In genomic region chr10:128338415-128338814, GRCm38 (mm10) we compare ENCODE assay signal across 9 mouse cellular contexts. TPM values are rescaled to one million over a fixed set of nuclear protein-coding genes. Genes with fewer than 3 reads are reported as not detected.
DNase-seq lines count a peak whose midpoint lies in the region; ATAC-seq and TF ChIP-seq lines count a peak whose summit lies in the region.
"Had no signal": no experiment of that assay in that cellular context is flagged by ENCODE, and none has a peak within 500 bp of the region (broad histone marks: within the 10 kb centered on the region; RNA-seq: fewer than 3 reads in every experiment).

No protein-coding gene starts in this region.

- ATAC-seq in forebrain, embryonic 12.5 days (ENCODE audit: low FRiP score): no peak
- ATAC-seq in liver, embryonic 15.5 days (ENCODE audit: insufficient read depth): 0 out of 2 replicates have a peak, but pooled peaks have one; percentile 4

- dilution Hi-C loops in CH12.LX (cut with MboI; ENCODE audit: extremely low pct_ligation_motif_present, extremely low pct_unique_long_range_greater_than_20kb, low sequenced_read_pairs): no loop called here

- H3K9ac ChIP-seq in CH12.LX (ENCODE audit: insufficient read depth, low read depth): peak overlapping the region; percentile 87
- H3K9ac ChIP-seq in forebrain, embryonic 12.5 days: peak overlapping the region; percentile 99
- peak overlapping the region; percentile 87 for H3K9ac ChIP-seq in liver, embryonic 15.5 days

- H3K9me3 ChIP-seq in heart, embryonic 10.5 days: no peaks in the 10 kb centered on the region
- no peaks in the 10 kb centered on the region for H3K9me3 ChIP-seq in CH12.LX (replicated peaks; ENCODE audit: low read length)
- no peaks in the 10 kb centered on the region for H3K9me3 ChIP-seq in forebrain, embryonic 12.5 days
- no peaks in the 10 kb centered on the region for H3K9me3 ChIP-seq in liver, embryonic 15.5 days (replicated peaks)

- H3K4me1 ChIP-seq in heart, embryonic 10.5 days: peaks cover 52% of the 10 kb centered on the region
- H3K4me1 ChIP-seq in CH12.LX (ENCODE audit: control insufficient read depth in 1 of 2, insufficient read depth in 2 of 2): peaks cover 10 to 50% of the 10 kb centered on the region in 2 experiments
- H3K4me1 ChIP-seq in forebrain, embryonic 12.5 days: peaks cover 29% of the 10 kb centered on the region
- peaks cover 85% of the 10 kb centered on the region for H3K4me1 ChIP-seq in liver, embryonic 15.5 days (replicated peaks)

- TF ChIP-seq POLR2A in CH12.LX (IDR thresholded peaks at IDR 0.05; ENCODE audit: low read depth, low read length): no peak

- H3K36me3 ChIP-seq in heart, embryonic 10.5 days: peaks cover 14% of the 10 kb centered on the region
- peaks cover 3 to 25% of the 10 kb centered on the region in 2 experiments for H3K36me3 ChIP-seq in CH12.LX (replicated peaks in 1 of 2; ENCODE audit: control insufficient read depth in 1 of 2, insufficient read depth in 1 of 2, low read length in 1 of 2)
- H3K36me3 ChIP-seq in forebrain, embryonic 12.5 days (replicated peaks): 0 out of 2 replicates have a peak, but pooled peaks cover 7% of the 10 kb centered on the region
- H3K36me3 ChIP-seq in liver, embryonic 15.5 days (replicated peaks): peaks cover 28% of the 10 kb centered on the region

- H3K27me3 ChIP-seq in heart, embryonic 10.5 days (ENCODE audit: insufficient read depth, poor library complexity, severe bottlenecking): no peaks in the 10 kb centered on the region
- no peaks in the 10 kb centered on the region for H3K27me3 ChIP-seq in CH12.LX (replicated peaks)
- H3K27me3 ChIP-seq in forebrain, embryonic 12.5 days: no peaks in the 10 kb centered on the region
- H3K27me3 ChIP-seq in liver, embryonic 15.5 days: no peaks in the 10 kb centered on the region
- H3K27me3 ChIP-seq: Patski had no signal

- WGBS in heart, embryonic 10.5 days: 19% methylated on average over 5 of the region's 5 CpGs
- WGBS in forebrain, embryonic 12.5 days: 29% methylated on average over 5 of the region's 5 CpGs
- WGBS in liver, embryonic 15.5 days (ENCODE audit: insufficient replicate concordance): 8% methylated on average over 5 of the region's 5 CpGs

- H3K27ac ChIP-seq in heart, embryonic 10.5 days: peak overlapping the region; percentile 98
- peak overlapping the region; percentile 66; the same call in 1 of the 2 replicates for H3K27ac ChIP-seq in CH12.LX (ENCODE audit: insufficient read depth, low read depth)
- peak overlapping the region; percentile 94 for H3K27ac ChIP-seq in forebrain, embryonic 12.5 days
- H3K27ac ChIP-seq in liver, embryonic 15.5 days (replicated peaks): peak overlapping the region; percentile 97

- peaks cover 54% of the 10 kb centered on the region for H3K79me2 ChIP-seq in CH12.LX (replicated peaks; ENCODE audit: control insufficient read depth, extremely low read depth, insufficient read depth, poor library complexity, severe bottlenecking)

- H3K4me3 ChIP-seq in heart, embryonic 10.5 days: peak overlapping the region; percentile 84
- peak overlapping the region; percentile 76 to 94 (median 85) for H3K4me3 ChIP-seq in CH12.LX (replicated peaks in 1 of 3; ENCODE audit: low read depth in 2 of 3, low read length in 2 of 3, poor library complexity in 1 of 3)
- peak overlapping the region; percentile 97 for H3K4me3 ChIP-seq in forebrain, embryonic 12.5 days (replicated peaks)
- peak overlapping the region; percentile 79 for H3K4me3 ChIP-seq in liver, embryonic 15.5 days (replicated peaks)

- no peak for TF ChIP-seq EP300 in CH12.LX (IDR thresholded peaks at IDR 0.05; ENCODE audit: low read length)

- in situ Hi-C loops in CH12.LX (cut with MboI; ENCODE audit: low pct_ligation_motif_present, low pct_unique_long_range_greater_than_20kb, low sequenced_read_pairs): no loop called here

- TF ChIP-seq RAD21 in CH12.LX (IDR thresholded peaks at IDR 0.05; ENCODE audit: low read depth, low read length): no peak

- TF ChIP-seq CTCF in CH12.LX (conservative IDR thresholded peaks at IDR 0.05 in 1 of 2, IDR thresholded peaks at IDR 0.05 in 1 of 2; ENCODE audit: low read depth in 2 of 2, low read length in 2 of 2): no peak

- peak overlapping the region; percentile 100 for H3K4me2 ChIP-seq in CH12.LX (ENCODE audit: insufficient read depth, low read depth, poor library complexity, severe bottlenecking)
- peak overlapping the region; percentile 86 for H3K4me2 ChIP-seq in forebrain, embryonic 12.5 days
- H3K4me2 ChIP-seq in liver, embryonic 15.5 days: peak overlapping the region; percentile 85

- peak; percentile 74 for DNase-seq in heart, embryonic 10.5 days (ENCODE audit: low spot score)
- no peak for DNase-seq in heart, postnatal 4 days
- peak; percentile 66 for DNase-seq in CH12.LX (ENCODE audit: extremely low read depth)
- no peak for DNase-seq in adrenal gland, postnatal 14 days
- DNase-seq in embryo, embryonic 10.5 days (ENCODE audit: low spot score): no peak
- no peak for DNase-seq in spleen, adult 12 weeks (ENCODE audit: low spot score)

TF ChIP-seq in CH12.LX, 34 proteins besides CTCF, POLR2A, EP300 and RAD21:
- TF ChIP-seq BHLHE40 (IDR thresholded peaks at IDR 0.05; ENCODE audit: low read depth, low read length): peak; percentile 73
- TF ChIP-seq USF2 (conservative IDR thresholded peaks at IDR 0.05; ENCODE audit: low read depth, low read length): peak; percentile 82
- TF ChIP-seq MAX (IDR thresholded peaks at IDR 0.05; ENCODE audit: low read length): peak; percentile 22; the same call in 1 of the 2 replicates
- TF ChIP-seq MXI1 (IDR thresholded peaks at IDR 0.05; ENCODE audit: low read depth, low read length): no peak
- TF ChIP-seq MEF2A (IDR thresholded peaks at IDR 0.05; ENCODE audit: borderline replicate concordance, low read depth, low read length): no peak
- TF ChIP-seq USF1 (IDR thresholded peaks at IDR 0.05; ENCODE audit: low read depth, low read length): peak; percentile 81
- 0 out of 2 replicates have a peak, but pooled peaks have one; percentile 23 for TF ChIP-seq TBP (conservative IDR thresholded peaks at IDR 0.05; ENCODE audit: low read depth, low read length)

RNA-seq across cellular contexts. Expression of gene Cs, which starts 0.9 kb away (rescaled TPM):
- polyA plus RNA-seq in heart, embryonic 10.5 days (2016; fragmentation: Nextera tagmentation; extraction: Ambion mirVana): 347 and 474 TPM in 2 replicates
- total RNA-seq in heart, postnatal 4 days (2021): 100 to 1,000 TPM; 819 to 825 TPM
- total RNA-seq in CH12.LX (2012; rRNA removed): 145 and 149 TPM in 2 replicates
- total RNA-seq in CH12.LX (2014; rRNA removed): 131 and 137 TPM in 2 replicates
- polyA plus RNA-seq in CH12.LX (2012; ENCODE audit: insufficient read length, low read depth): 214 and 240 TPM in 2 replicates
- 221 and 235 TPM in 2 replicates for polyA plus RNA-seq in forebrain, embryonic 12.5 days (2016; fragmentation: Nextera tagmentation; extraction: Ambion mirVana)
- 115 and 121 TPM in 2 replicates for polyA plus RNA-seq in liver, embryonic 15.5 days (2015; fragmentation: Nextera tagmentation; extraction: Ambion mirVana)
- total RNA-seq in adrenal gland, postnatal 14 days (2021): 918 and 1,019 TPM in 2 replicates

RNA-seq across cellular contexts. Expression of gene Cnpy2, which starts 16.2 kb away (rescaled TPM):
- 220 and 255 TPM in 2 replicates for polyA plus RNA-seq in heart, embryonic 10.5 days (2016; fragmentation: Nextera tagmentation; extraction: Ambion mirVana)
- 100 to 1,000 TPM in 1 of 2 experiments, 10 to 100 TPM in 1; 92.1 to 100 TPM for total RNA-seq in heart, postnatal 4 days (2021)
- total RNA-seq in CH12.LX (2012; rRNA removed): 91.0 and 111 TPM in 2 replicates
- total RNA-seq in CH12.LX (2014; rRNA removed): 64.9 and 72.0 TPM in 2 replicates
- polyA plus RNA-seq in CH12.LX (2012; ENCODE audit: insufficient read length, low read depth): 98.9 and 107 TPM in 2 replicates
- 200 and 212 TPM in 2 replicates for polyA plus RNA-seq in forebrain, embryonic 12.5 days (2016; fragmentation: Nextera tagmentation; extraction: Ambion mirVana)
- polyA plus RNA-seq in liver, embryonic 15.5 days (2015; fragmentation: Nextera tagmentation; extraction: Ambion mirVana): 85.8 and 90.0 TPM in 2 replicates
- 150 and 152 TPM in 2 replicates for total RNA-seq in adrenal gland, postnatal 14 days (2021)

RNA-seq across cellular contexts. Expression of gene Coq10a, which starts 30.4 kb away (rescaled TPM):
- polyA plus RNA-seq in heart, embryonic 10.5 days (2016; fragmentation: Nextera tagmentation; extraction: Ambion mirVana): 9.7 and 10.7 TPM in 2 replicates
- total RNA-seq in heart, postnatal 4 days (2021): 10 to 100 TPM; 82.0 to 85.7 TPM
- 8.4 and 11.1 TPM in 2 replicates for total RNA-seq in CH12.LX (2012; rRNA removed)
- total RNA-seq in CH12.LX (2014; rRNA removed): 5.7 and 7.7 TPM in 2 replicates
- 8.6 and 12.1 TPM in 2 replicates for polyA plus RNA-seq in CH12.LX (2012; ENCODE audit: insufficient read length, low read depth)
- 24.2 and 25.5 TPM in 2 replicates for polyA plus RNA-seq in forebrain, embryonic 12.5 days (2016; fragmentation: Nextera tagmentation; extraction: Ambion mirVana)
- polyA plus RNA-seq in liver, embryonic 15.5 days (2015; fragmentation: Nextera tagmentation; extraction: Ambion mirVana): 4.6 and 5.2 TPM in 2 replicates
- total RNA-seq in adrenal gland, postnatal 14 days (2021): 103 and 111 TPM in 2 replicates

RNA-seq across cellular contexts. Expression of gene Pan2, which starts 35.3 kb away (rescaled TPM):
- 29.9 and 31.4 TPM in 2 replicates for polyA plus RNA-seq in heart, embryonic 10.5 days (2016; fragmentation: Nextera tagmentation; extraction: Ambion mirVana)
- total RNA-seq in heart, postnatal 4 days (2021): 10 to 100 TPM; 17.6 to 18.1 TPM
- total RNA-seq in CH12.LX (2012; rRNA removed): 8.1 and 11.0 TPM in 2 replicates
- 9.4 and 10.6 TPM in 2 replicates for total RNA-seq in CH12.LX (2014; rRNA removed)
- 16.1 and 18.5 TPM in 2 replicates for polyA plus RNA-seq in CH12.LX (2012; ENCODE audit: insufficient read length, low read depth)
- 40.2 and 42.2 TPM in 2 replicates for polyA plus RNA-seq in forebrain, embryonic 12.5 days (2016; fragmentation: Nextera tagmentation; extraction: Ambion mirVana)
- 12.9 and 14.3 TPM in 2 replicates for polyA plus RNA-seq in liver, embryonic 15.5 days (2015; fragmentation: Nextera tagmentation; extraction: Ambion mirVana)
- 22.2 and 27.0 TPM in 2 replicates for total RNA-seq in adrenal gland, postnatal 14 days (2021)

RNA-seq across cellular contexts. Expression of gene Ankrd52, which starts 38.5 kb away (rescaled TPM):
- polyA plus RNA-seq in heart, embryonic 10.5 days (2016; fragmentation: Nextera tagmentation; extraction: Ambion mirVana): 10.9 and 12.7 TPM in 2 replicates
- total RNA-seq in heart, postnatal 4 days (2021): 10 to 100 TPM; 44.4 to 44.9 TPM
- total RNA-seq in CH12.LX (2012; rRNA removed) (15.3 and 15.8 TPM in 2 replicates), CH12.LX (2014; rRNA removed) (3.5 and 4.3 TPM in 2 replicates)
- 45.9 and 51.0 TPM in 2 replicates for polyA plus RNA-seq in CH12.LX (2012; ENCODE audit: insufficient read length, low read depth)
- 11.3 and 13.9 TPM in 2 replicates for polyA plus RNA-seq in forebrain, embryonic 12.5 days (2016; fragmentation: Nextera tagmentation; extraction: Ambion mirVana)
- polyA plus RNA-seq in liver, embryonic 15.5 days (2015; fragmentation: Nextera tagmentation; extraction: Ambion mirVana): 4.9 and 5.6 TPM in 2 replicates
- 66.7 and 66.9 TPM in 2 replicates for total RNA-seq in adrenal gland, postnatal 14 days (2021)

Comparison
In these comparisons a context has a peak if more than half of its experiments do, and no peak if none do; other contexts are left out.
1. DNase-seq: peak in heart, embryonic 10.5 days (single experiment) and CH12.LX (single experiment); none in heart, postnatal 4 days (single experiment), adrenal gland, postnatal 14 days (single experiment), embryo, embryonic 10.5 days (single experiment) and spleen, adult 12 weeks (single experiment).
2. Peak in every context shown above with its lines, with median percentiles within 50 percentile points of each other: H3K27ac ChIP-seq, H3K4me3 ChIP-seq, H3K4me2 ChIP-seq and H3K9ac ChIP-seq.